Mouse (Mus musculus): ENCODE measurements around the gene Gm6034.
"Not testable (repeated sequence)": the region's sequence is repeated elsewhere in the genome, so short reads cannot be mapped to it uniquely, and the experiment has no call there.

The Gm6034 gene

GRCm38 (mm10) chr17:36083266-36083869 is 40.6 kb downstream of the Gm6034 start:
- peak; percentile 59 for DNase-seq

GRCm38 (mm10) chr17:36083870-36084451 is 41.2 kb downstream of the Gm6034 start:
- DNase-seq = peak; percentile 35

- not testable (repeated sequence) for DNase-seq
Observed at GRCm38 (mm10) chr17:36085976-36086375, 43.2 kb downstream of the Gm6034 start.

- not testable (repeated sequence) for DNase-seq
Observed at GRCm38 (mm10) chr17:36091933-36092332, 49.2 kb downstream of the Gm6034 start.

- DNase-seq = not testable (repeated sequence)
Observed at GRCm38 (mm10) chr17:36092520-36092919, 49.8 kb downstream of the Gm6034 start.

- DNase-seq = no peak
Observed at GRCm38 (mm10) chr17:36093936-36094335, 51.2 kb downstream of the Gm6034 start.

- DNase-seq = not testable (repeated sequence)
Observed at GRCm38 (mm10) chr17:36099603-36100002, 56.8 kb downstream of the Gm6034 start.

- DNase-seq = not testable (repeated sequence)
Observed at GRCm38 (mm10) chr17:36102091-36102490, 59.3 kb downstream of the Gm6034 start.

Measured in retina, postnatal 1 day (tissue).